Mouse (Mus musculus) midbrain, embryonic 12.5 days (tissue): Measurements from ENCODE around the gene Mllt11. TPM values are rescaled to one million over a fixed set of nuclear protein-coding genes. Genes with fewer than 3 reads are reported as not detected.
A peak's percentile ranks its signal among the peaks of the same experiment; 100 is the strongest.

Experiments
- ATAC-seq: fragments of 200-750 bp; cut with Nextera tagmentation; 2 replicates; pipeline ENCODE4 v1.8.0; 2017; ENCODE audit warnings: low read depth, moderate TSS enrichment, moderate library complexity; ENCODE audit not compliant: low FRiP score
- H3K27ac ChIP-seq: fragments of 300-500 bp; sonication (generic); replicated peaks from 2 replicates; pipeline ENCODE4 v1.5.1; 2016; ENCODE audit warnings: mild to moderate bottlenecking
- H3K27me3 ChIP-seq: fragments of 300-500 bp; sonication (generic); 2 replicates; pipeline ENCODE4 v1.6.1; 2016; ENCODE audit warnings: mild to moderate bottlenecking
- H3K36me3 ChIP-seq: fragments of 300-500 bp; sonication (generic); 2 replicates; pipeline ENCODE4 v1.6.1; 2016
- H3K4me1 ChIP-seq: fragments of 300-500 bp; sonication (generic); 2 replicates; pipeline ENCODE4 v1.6.1; 2016
- H3K4me2 ChIP-seq: fragments of 300-500 bp; sonication (generic); replicated peaks from 2 replicates; pipeline ENCODE4 v1.6.1; 2016; ENCODE audit warnings: mild to moderate bottlenecking, moderate library complexity
- H3K4me3 ChIP-seq: fragments of 300-500 bp; sonication (generic); 2 replicates; pipeline ENCODE4 v1.5.1; 2016; ENCODE audit warnings: mild to moderate bottlenecking
- H3K9ac ChIP-seq: fragments of 300-500 bp; sonication (generic); replicated peaks from 2 replicates; pipeline ENCODE4 v1.6.1; 2016; ENCODE audit warnings: mild to moderate bottlenecking, moderate library complexity
- H3K9me3 ChIP-seq: fragments of 300-500 bp; sonication (generic); 2 replicates; pipeline ENCODE4 v1.6.1; 2016; ENCODE audit warnings: mild to moderate bottlenecking
- WGBS: fragments of 180-500 bp; shearing (Covaris S2); methylation state at CpG from one replicate; pipeline ENCODE4 v1.1.7; 2016; 5-methylcytosine and 5-hydroxymethylcytosine counted together
- polyA plus RNA-seq: library from polyadenylated mRNA; unstranded; fragments of >200 nt; fragmentation: Nextera tagmentation; extraction: Ambion mirVana; gene quantifications from 2 replicates; pipeline ENCODE4 v1.2.1, GENCODE M21; 2016

Gene Mllt11
- polyA plus RNA-seq, 1 experiment from 2014 or later = 101 TPM

- Histone ChIP-seq H3K4me2 (no peak overlapping the region; the same call in 1 of the 2 replicates), H3K9me3 (no peaks in the 10 kb centered on the region), H3K36me3 (peaks cover 29% of the 10 kb centered on the region), H3K27ac (no peak overlapping the region), H3K27me3 (no peaks in the 10 kb centered on the region), H3K4me1 (no peaks in the 10 kb centered on the region), H3K9ac (no peak overlapping the region), H3K4me3 (no peak overlapping the region)
- ATAC-seq = no peak
- WGBS = 32% methylated on average over 17 of the region's 17 CpGs
Observed at GRCm38 (mm10) chr3:95240900-95241299, 8.9 kb upstream of the Mllt11 start.

- no peak for ATAC-seq
Observed at GRCm38 (mm10) chr3:95239971-95240370, 8.0 kb upstream of the Mllt11 start.

GRCm38 (mm10) chr3:95239022-95239421, 7.1 kb upstream of the Mllt11 start:
- Histone ChIP-seq H3K36me3 (peaks cover 48% of the 10 kb centered on the region), H3K27ac (no peak overlapping the region), H3K4me2 (no peak overlapping the region), H3K4me3 (no peak overlapping the region), H3K4me1 (no peaks in the 10 kb centered on the region), H3K27me3 (no peaks in the 10 kb centered on the region), H3K9ac (no peak overlapping the region), H3K9me3 (no peaks in the 10 kb centered on the region)
- ATAC-seq = no peak
- 86% methylated on average over 6 of the region's 6 CpGs for WGBS

More at GRCm38 (mm10) chr3:95239971-95240370, 8.0 kb upstream of the Mllt11 start:
- Histone ChIP-seq H3K9me3 (no peaks in the 10 kb centered on the region), H3K4me3 (no peak overlapping the region), H3K27me3 (no peaks in the 10 kb centered on the region), H3K4me1 (no peaks in the 10 kb centered on the region), H3K27ac (no peak overlapping the region), H3K9ac (no peak overlapping the region), H3K36me3 (peaks cover 38% of the 10 kb centered on the region), H3K4me2 (no peak overlapping the region)
- WGBS = 87% methylated on average over 12 of the region's 12 CpGs

GRCm38 (mm10) chr3:95237541-95238099, 5.6 kb upstream of the Mllt11 start:
- H3K4me2 ChIP-seq = no peak overlapping the region
- no peak overlapping the region for H3K9ac ChIP-seq
- peaks cover 62% of the 10 kb centered on the region for H3K36me3 ChIP-seq
- no peak overlapping the region for H3K27ac ChIP-seq
- WGBS = 90% methylated on average over 8 of the region's 8 CpGs
- no peaks in the 10 kb centered on the region for H3K27me3 ChIP-seq
- ATAC-seq = no peak
- H3K4me3 ChIP-seq = no peak overlapping the region
- no peaks in the 10 kb centered on the region for H3K4me1 ChIP-seq
- no peaks in the 10 kb centered on the region for H3K9me3 ChIP-seq

- no peaks in the 10 kb centered on the region for H3K9me3 ChIP-seq
Observed at GRCm38 (mm10) chr3:95235386-95236301, 3.7 kb upstream of the Mllt11 start.

GRCm38 (mm10) chr3:95233303-95233980, 1.5 kb upstream of the Mllt11 start:
- no peak overlapping the region for H3K4me2 ChIP-seq
- H3K36me3 ChIP-seq = peaks cover 66% of the 10 kb centered on the region
- H3K27me3 ChIP-seq = no peaks in the 10 kb centered on the region
- H3K9ac ChIP-seq = no peak overlapping the region
- H3K4me3 ChIP-seq = no peak overlapping the region
- WGBS = 91% methylated on average over 16 of the region's 16 CpGs
- H3K9me3 ChIP-seq = no peaks in the 10 kb centered on the region
- H3K4me1 ChIP-seq = peaks cover 27% of the 10 kb centered on the region
- no peak overlapping the region for H3K27ac ChIP-seq
- no peak for ATAC-seq

More at GRCm38 (mm10) chr3:95235386-95236301, 3.7 kb upstream of the Mllt11 start:
- peaks cover 15% of the 10 kb centered on the region for H3K4me1 ChIP-seq
- H3K27me3 ChIP-seq = no peaks in the 10 kb centered on the region
- no peak overlapping the region for H3K9ac ChIP-seq
- ATAC-seq = no peak
- no peak overlapping the region for H3K4me3 ChIP-seq
- H3K4me2 ChIP-seq = no peak overlapping the region
- peaks cover 71% of the 10 kb centered on the region for H3K36me3 ChIP-seq
- 81% methylated on average over 23 of the region's 23 CpGs for WGBS
- H3K27ac ChIP-seq = no peak overlapping the region

- ATAC-seq = no peak
- H3K9ac ChIP-seq = no peak overlapping the region
- 89% methylated on average over 7 of the region's 7 CpGs for WGBS
- H3K9me3 ChIP-seq = no peaks in the 10 kb centered on the region
- H3K4me1 ChIP-seq = peaks cover 27% of the 10 kb centered on the region
- no peaks in the 10 kb centered on the region for H3K27me3 ChIP-seq
- H3K4me2 ChIP-seq = no peak overlapping the region
- no peak overlapping the region for H3K27ac ChIP-seq
- no peak overlapping the region for H3K4me3 ChIP-seq
- H3K36me3 ChIP-seq = peaks cover 60% of the 10 kb centered on the region
Observed at GRCm38 (mm10) chr3:95232771-95233170, 800 bp upstream of the Mllt11 start.

- WGBS = 36% methylated on average over 8 of the region's 8 CpGs
- peak overlapping the region; percentile 97 for H3K27ac ChIP-seq
- H3K36me3 ChIP-seq = peaks cover 46% of the 10 kb centered on the region
- no peaks in the 10 kb centered on the region for H3K9me3 ChIP-seq
- H3K9ac ChIP-seq = peak overlapping the region; percentile 85; the same call in 1 of the 2 replicates
- H3K4me3 ChIP-seq = peak overlapping the region; percentile 76
- peak; percentile 45 for ATAC-seq
- H3K4me2 ChIP-seq = peak overlapping the region; percentile 78
- H3K4me1 ChIP-seq = peaks cover 39% of the 10 kb centered on the region
- no peaks in the 10 kb centered on the region for H3K27me3 ChIP-seq
Observed at GRCm38 (mm10) chr3:95230495-95231297, 1.3 kb downstream of the Mllt11 start.

GRCm38 (mm10) chr3:95229781-95230494, 2.0 kb downstream of the Mllt11 start:
- peaks cover 46% of the 10 kb centered on the region for H3K36me3 ChIP-seq
- H3K4me1 ChIP-seq = peaks cover 42% of the 10 kb centered on the region
- WGBS = under 1% methylated on average over 13 of the region's 13 CpGs
- no peaks in the 10 kb centered on the region for H3K27me3 ChIP-seq
- H3K4me3 ChIP-seq = peak overlapping the region; percentile 76
- peak overlapping the region; percentile 85 for H3K9ac ChIP-seq
- H3K27ac ChIP-seq = peak overlapping the region; percentile 97
- H3K4me2 ChIP-seq = peak overlapping the region; percentile 78
- peak; percentile 27 for ATAC-seq
- H3K9me3 ChIP-seq = no peaks in the 10 kb centered on the region

- H3K4me1 ChIP-seq = peaks cover 50% of the 10 kb centered on the region
Observed at GRCm38 (mm10) chr3:95228894-95229780, 2.8 kb downstream of the Mllt11 start.

More at GRCm38 (mm10) chr3:95228894-95229780, 2.8 kb downstream of the Mllt11 start:
- Histone ChIP-seq H3K9me3 (no peaks in the 10 kb centered on the region), H3K36me3 (peaks cover 42% of the 10 kb centered on the region), H3K4me2 (peak overlapping the region; percentile 78), H3K27ac (peak overlapping the region; percentile 97), H3K9ac (peak overlapping the region; percentile 85), H3K4me3 (peak overlapping the region; percentile 76), H3K27me3 (no peaks in the 10 kb centered on the region)
- ATAC-seq = peak; percentile 3; the same call in 1 of the 2 replicates
- WGBS = 0% methylated on average over 43 of the region's 43 CpGs
